Mouse (Mus musculus) thymus, adult 2 months (tissue): Measurements from ENCODE around the gene Gm20662.

ENCODE experiments used
- CTCF ChIP-seq: fragments of 200-500 bp; IDR thresholded peaks from 2 replicates; pipeline ENCODE4 v1.5.1; 2012; ENCODE audit warnings: mild to moderate bottlenecking, control low read depth, low read length, moderate library complexity, borderline replicate concordance; ENCODE audit not compliant: control insufficient read depth, poor library complexity, insufficient read depth; ENCODE audit errors: extremely low read depth
- POLR2A ChIP-seq: fragments of 200-500 bp; IDR thresholded peaks from 2 replicates; pipeline ENCODE4 v1.6.1; 2012; ENCODE audit warnings: mild to moderate bottlenecking, low read length, control low read depth, moderate library complexity; ENCODE audit not compliant: control insufficient read depth, poor library complexity, insufficient read depth; ENCODE audit errors: extremely low read depth

DNA sequence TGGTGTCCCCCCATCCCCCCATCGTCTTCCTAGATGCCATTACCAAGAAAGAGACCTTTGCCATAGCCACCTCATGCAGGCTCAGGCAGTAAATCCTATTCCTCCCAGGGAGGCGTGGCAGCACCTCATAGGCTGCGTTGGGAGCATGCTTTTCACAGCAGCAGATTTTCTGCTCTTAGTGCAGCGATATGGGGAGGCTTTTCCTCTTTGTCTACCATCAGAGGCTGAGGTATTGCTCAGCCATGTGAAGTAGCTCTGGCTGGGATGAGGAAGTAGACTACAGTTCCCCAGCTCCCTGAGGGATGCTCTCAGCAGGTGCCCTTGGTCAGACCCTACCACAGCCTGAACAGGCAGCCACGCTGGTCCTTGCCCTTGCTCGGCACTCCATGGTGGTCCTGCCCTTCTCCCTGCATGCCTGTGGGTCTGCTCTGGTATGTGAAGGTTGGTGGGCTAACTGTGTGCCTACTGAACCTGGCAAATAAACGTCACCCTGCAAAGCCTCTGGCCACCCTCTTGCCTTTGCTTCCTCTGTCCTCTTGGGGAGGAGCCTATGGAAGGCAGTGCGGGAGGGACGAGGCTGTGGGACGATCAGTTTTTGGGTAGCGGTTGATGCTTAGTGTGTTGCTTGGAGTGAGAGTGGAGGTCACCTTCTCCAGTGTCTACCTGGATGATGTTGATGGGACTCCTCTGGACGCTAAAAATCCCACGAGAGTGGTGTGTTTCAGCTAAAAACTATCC, 46.8 kb upstream of the Gm20662 start:
- TF ChIP-seq CTCF, result no peak
- no peak for TF ChIP-seq POLR2A
